Comparison of ENCODE assay signal across 9 mouse cellular contexts in genomic region chr10:80627685-80628084, GRCm38 (mm10). TPM values are rescaled to one million over a fixed set of nuclear protein-coding genes. Genes with fewer than 3 reads are reported as not detected.
DNase-seq lines count a peak whose midpoint lies in the region; ATAC-seq lines count a peak whose summit lies in the region.
"Had no signal": no experiment of that assay in that cellular context is flagged by ENCODE, and none has a peak within 500 bp of the region (broad histone marks: within the 10 kb centered on the region; RNA-seq: fewer than 3 reads in every experiment).

No protein-coding gene starts in this region.

- H3K36me3 ChIP-seq in hindbrain, embryonic 13.5 days, result peaks cover 9% of the 10 kb centered on the region; the same call in 1 of the 2 replicates
- H3K36me3 ChIP-seq in hindbrain, embryonic 12.5 days, result 0 out of 2 replicates have a peak, but pooled peaks cover 18% of the 10 kb centered on the region
- H3K36me3 ChIP-seq in embryonic facial prominence, embryonic 13.5 days, result peaks cover 19% of the 10 kb centered on the region

- H3K4me1 ChIP-seq in hindbrain, embryonic 13.5 days (replicated peaks), result peaks cover 67% of the 10 kb centered on the region
- peaks cover 46% of the 10 kb centered on the region for H3K4me1 ChIP-seq in hindbrain, embryonic 12.5 days
- H3K4me1 ChIP-seq in embryonic facial prominence, embryonic 13.5 days, result peaks cover 28% of the 10 kb centered on the region

- H3K4me3 ChIP-seq in hindbrain, embryonic 13.5 days, result no peak overlapping the region
- H3K4me3 ChIP-seq in hindbrain, embryonic 12.5 days, result no peak overlapping the region
- no peak overlapping the region for H3K4me3 ChIP-seq in embryonic facial prominence, embryonic 13.5 days

- H3K9me3 ChIP-seq in hindbrain, embryonic 13.5 days, result no peaks in the 10 kb centered on the region
- H3K9me3 ChIP-seq in hindbrain, embryonic 12.5 days (replicated peaks), result no peaks in the 10 kb centered on the region
- no peaks in the 10 kb centered on the region for H3K9me3 ChIP-seq in embryonic facial prominence, embryonic 13.5 days

- no peaks in the 10 kb centered on the region for H3K27me3 ChIP-seq in hindbrain, embryonic 13.5 days
- no peaks in the 10 kb centered on the region for H3K27me3 ChIP-seq in hindbrain, embryonic 12.5 days
- no peaks in the 10 kb centered on the region for H3K27me3 ChIP-seq in embryonic facial prominence, embryonic 13.5 days

- no peak overlapping the region for H3K4me2 ChIP-seq in hindbrain, embryonic 13.5 days
- H3K4me2 ChIP-seq in hindbrain, embryonic 12.5 days (replicated peaks), result no peak overlapping the region
- H3K4me2 ChIP-seq in embryonic facial prominence, embryonic 13.5 days, result no peak overlapping the region

- 69% methylated on average over 2 of the region's 2 CpGs for WGBS in hindbrain, embryonic 13.5 days
- 63% methylated on average over 2 of the region's 2 CpGs for WGBS in hindbrain, embryonic 12.5 days
- WGBS in embryonic facial prominence, embryonic 13.5 days, result 59% methylated on average over 2 of the region's 2 CpGs

- intact Hi-C loops in heart, postnatal 10 days (cut with DNase I), result no loop called here

- ATAC-seq in hindbrain, embryonic 13.5 days (ENCODE audit: low FRiP score), result no peak
- ATAC-seq in hindbrain, embryonic 12.5 days (ENCODE audit: low FRiP score), result no peak
- no peak for ATAC-seq in embryonic facial prominence, embryonic 13.5 days (ENCODE audit: insufficient number of reproducible peaks, insufficient read depth, low FRiP score, low TSS enrichment, low read depth)

- DNase-seq in heart, postnatal 10 days, result peak; percentile 71 to 77
- DNase-seq in lung, postnatal 4 days, result peak; percentile 39 to 73
- DNase-seq in spleen, adult 18-20 months, result no peak
- no peak for DNase-seq in c-Kit-positive CD71-positive TER-119-positive erythroid progenitor cells, embryonic 14.5 days (ENCODE audit: low spot score)
- no peak for DNase-seq in adrenal gland, postnatal 25 days
- DNase-seq: thymus, adult 18-20 months had no signal

- H3K9ac ChIP-seq in hindbrain, embryonic 13.5 days, result peak overlapping the region; percentile 58
- H3K9ac ChIP-seq in hindbrain, embryonic 12.5 days, result no peak overlapping the region
- H3K9ac ChIP-seq in embryonic facial prominence, embryonic 13.5 days, result peak overlapping the region; percentile 40; the same call in 1 of the 2 replicates

- H3K27ac ChIP-seq in hindbrain, embryonic 13.5 days, result peak overlapping the region; percentile 40; the same call in 1 of the 2 replicates
- no peak overlapping the region for H3K27ac ChIP-seq in hindbrain, embryonic 12.5 days
- H3K27ac ChIP-seq in embryonic facial prominence, embryonic 13.5 days, result no peak overlapping the region

RNA-seq across cellular contexts. Expression of gene Csnk1g2, which starts 5.0 kb away (rescaled TPM):
- 98.5 and 102 TPM in 2 replicates for polyA plus RNA-seq in hindbrain, embryonic 13.5 days (2015; fragmentation: Nextera tagmentation; extraction: Ambion mirVana)
- polyA plus RNA-seq in hindbrain, embryonic 12.5 days (2016; fragmentation: Nextera tagmentation; extraction: Ambion mirVana), result 190 and 192 TPM in 2 replicates
- 131 and 169 TPM in 2 replicates for polyA plus RNA-seq in embryonic facial prominence, embryonic 13.5 days (2015; fragmentation: Nextera tagmentation; extraction: Ambion mirVana)
- 100 to 1,000 TPM; 137 to 141 TPM for total RNA-seq in heart, postnatal 10 days (2021)
- total RNA-seq in adrenal gland, postnatal 25 days (2021), result 127 and 157 TPM in 2 replicates

RNA-seq across cellular contexts. Expression of gene Gm49322, which starts 21.9 kb away (rescaled TPM):
- 3.1 and 3.3 TPM in 2 replicates for polyA plus RNA-seq in hindbrain, embryonic 13.5 days (2015; fragmentation: Nextera tagmentation; extraction: Ambion mirVana)
- polyA plus RNA-seq in hindbrain, embryonic 12.5 days (2016; fragmentation: Nextera tagmentation; extraction: Ambion mirVana), result 5.2 and 5.3 TPM in 2 replicates
- polyA plus RNA-seq in embryonic facial prominence, embryonic 13.5 days (2015; fragmentation: Nextera tagmentation; extraction: Ambion mirVana), result 4.3 and 4.6 TPM in 2 replicates
- 1 to 10 TPM in 1 of 2 experiments, under 1 TPM in 1; 0.98 to 1.2 TPM for total RNA-seq in heart, postnatal 10 days (2021)
- total RNA-seq in adrenal gland, postnatal 25 days (2021), result 2.3 and 3.0 TPM in 2 replicates

RNA-seq across cellular contexts. Expression of gene Adat3, which starts 25.0 kb away (rescaled TPM):
- 4.4 and 6.4 TPM in 2 replicates for polyA plus RNA-seq in hindbrain, embryonic 13.5 days (2015; fragmentation: Nextera tagmentation; extraction: Ambion mirVana)
- polyA plus RNA-seq in hindbrain, embryonic 12.5 days (2016; fragmentation: Nextera tagmentation; extraction: Ambion mirVana), result 4.8 and 5.5 TPM in 2 replicates
- 5.9 and 9.1 TPM in 2 replicates for polyA plus RNA-seq in embryonic facial prominence, embryonic 13.5 days (2015; fragmentation: Nextera tagmentation; extraction: Ambion mirVana)
- total RNA-seq in heart, postnatal 10 days (2021), result 1 to 10 TPM; 1.2 to 1.8 TPM
- 3.5 and 5.6 TPM in 2 replicates for total RNA-seq in adrenal gland, postnatal 25 days (2021)

RNA-seq across cellular contexts. Expression of gene Scamp4, which starts 25.0 kb away (rescaled TPM):
- 65.1 and 67.5 TPM in 2 replicates for polyA plus RNA-seq in hindbrain, embryonic 13.5 days (2015; fragmentation: Nextera tagmentation; extraction: Ambion mirVana)
- 60.3 and 69.4 TPM in 2 replicates for polyA plus RNA-seq in hindbrain, embryonic 12.5 days (2016; fragmentation: Nextera tagmentation; extraction: Ambion mirVana)
- 79.6 and 95.1 TPM in 2 replicates for polyA plus RNA-seq in embryonic facial prominence, embryonic 13.5 days (2015; fragmentation: Nextera tagmentation; extraction: Ambion mirVana)
- total RNA-seq in heart, postnatal 10 days (2021), result 10 to 100 TPM; 25.9 to 27.8 TPM
- 64.8 and 68.6 TPM in 2 replicates for total RNA-seq in adrenal gland, postnatal 25 days (2021)

RNA-seq across cellular contexts. Expression of gene Btbd2, which starts 29.2 kb away (rescaled TPM):
- 75.7 and 77.8 TPM in 2 replicates for polyA plus RNA-seq in hindbrain, embryonic 13.5 days (2015; fragmentation: Nextera tagmentation; extraction: Ambion mirVana)
- 87.8 and 96.4 TPM in 2 replicates for polyA plus RNA-seq in hindbrain, embryonic 12.5 days (2016; fragmentation: Nextera tagmentation; extraction: Ambion mirVana)
- polyA plus RNA-seq in embryonic facial prominence, embryonic 13.5 days (2015; fragmentation: Nextera tagmentation; extraction: Ambion mirVana), result 76.8 and 82.4 TPM in 2 replicates
- 10 to 100 TPM; 42.2 to 46.4 TPM for total RNA-seq in heart, postnatal 10 days (2021)
- total RNA-seq in adrenal gland, postnatal 25 days (2021), result 68.4 and 79.2 TPM in 2 replicates

Comparison
In these comparisons a context has a peak if more than half of its experiments do, and no peak if none do; other contexts are left out.
1. DNase-seq: peak in heart, postnatal 10 days (2 of 2) and lung, postnatal 4 days (2 of 2); none in spleen, adult 18-20 months (0 of 2), c-Kit-positive CD71-positive TER-119-positive erythroid progenitor cells, embryonic 14.5 days (single experiment) and adrenal gland, postnatal 25 days (single experiment).